Mouse (Mus musculus): ENCODE measurements at regions not wholly inside any gene's neighbourhood (a gene's known extent, or its start where the extent isn't known, plus 50 kb on each side); places are given as distances from the start of the nearest gene placed in this dataset.

GRCm38 (mm10) chr9:61645661-61646425 is 268.5 kb downstream of the Rplp1 start:
- no peak overlapping the region for H3K9ac ChIP-seq (replicated peaks; ENCODE audit: low read length)
- no peaks in the 10 kb centered on the region for H3K9me3 ChIP-seq (ENCODE audit: low read length)
- WGBS, result 34% methylated on average over 20 of the region's 20 CpGs
- peak; percentile 80; the same call in 1 of the 2 replicates for ATAC-seq (ENCODE audit: low FRiP score, low TSS enrichment)
- H3K4me3 ChIP-seq (ENCODE audit: low read length), result no peak overlapping the region
- no peaks in the 10 kb centered on the region for H3K36me3 ChIP-seq (ENCODE audit: insufficient read depth, low read length)
- 0 out of 2 replicates have a peak overlapping the region, but pooled peaks have one; percentile 23 for H3K4me2 ChIP-seq (replicated peaks; ENCODE audit: low read depth, low read length)
- 0 out of 2 replicates have a peak, but pooled peaks cover 10% of the 10 kb centered on the region for H3K27me3 ChIP-seq (ENCODE audit: insufficient read depth, low read length)
- H3K27ac ChIP-seq (ENCODE audit: low read length), result no peak overlapping the region
- 0 out of 2 replicates have a peak, but pooled peaks cover 8% of the 10 kb centered on the region for H3K4me1 ChIP-seq (ENCODE audit: insufficient read depth, low read length)

GRCm38 (mm10) chr9:61640739-61641138 is 268.6 kb downstream of the Tle3 start:
- no peak for ATAC-seq (ENCODE audit: low FRiP score, low TSS enrichment)
- no peaks in the 10 kb centered on the region for H3K27me3 ChIP-seq (ENCODE audit: insufficient read depth, low read length)
- WGBS, result 88% methylated on average over 3 of the region's 3 CpGs
- 0 out of 2 replicates have a peak, but pooled peaks cover 3% of the 10 kb centered on the region for H3K4me1 ChIP-seq (ENCODE audit: insufficient read depth, low read length)
- H3K9me3 ChIP-seq (ENCODE audit: low read length), result no peaks in the 10 kb centered on the region
- no peaks in the 10 kb centered on the region for H3K36me3 ChIP-seq (ENCODE audit: insufficient read depth, low read length)
- no peak overlapping the region for H3K4me3 ChIP-seq (ENCODE audit: low read length)
- no peak overlapping the region for H3K27ac ChIP-seq (ENCODE audit: low read length)
- H3K4me2 ChIP-seq (replicated peaks; ENCODE audit: low read depth, low read length), result no peak overlapping the region
- no peak overlapping the region for H3K9ac ChIP-seq (replicated peaks; ENCODE audit: low read length)

DNA sequence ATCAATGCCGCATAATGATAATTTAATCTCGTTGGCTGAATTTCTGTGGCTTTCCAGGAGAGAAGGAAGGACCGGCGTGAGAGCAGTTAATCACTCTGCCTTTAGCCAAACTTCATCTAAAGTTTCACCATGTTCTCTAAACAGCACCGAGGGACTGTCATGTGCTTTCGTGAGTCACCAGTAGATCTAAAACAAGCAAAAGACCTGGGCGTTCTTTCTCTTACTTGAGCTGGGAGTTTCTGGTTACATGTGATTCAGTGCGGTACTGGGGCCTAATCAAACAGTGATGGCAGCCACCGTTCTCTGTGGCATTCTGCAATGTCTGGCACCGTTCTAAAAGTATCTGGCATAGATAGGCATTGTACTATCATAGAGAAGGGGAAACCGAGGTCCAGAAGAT is 266.7 kb downstream of the Tle3 start:
- H3K27me3 ChIP-seq (ENCODE audit: insufficient read depth, low read length), result no peaks in the 10 kb centered on the region
- WGBS, result 64% methylated on average over 11 of the region's 11 CpGs
- H3K4me3 ChIP-seq (ENCODE audit: low read length), result no peak overlapping the region
- no peak overlapping the region for H3K9ac ChIP-seq (replicated peaks; ENCODE audit: low read length)
- H3K9me3 ChIP-seq (ENCODE audit: low read length), result no peaks in the 10 kb centered on the region; the same call in 1 of the 2 replicates
- no peaks in the 10 kb centered on the region for H3K36me3 ChIP-seq (ENCODE audit: insufficient read depth, low read length)
- no peaks in the 10 kb centered on the region for H3K4me1 ChIP-seq (ENCODE audit: insufficient read depth, low read length)
- no peak for ATAC-seq (ENCODE audit: low FRiP score, low TSS enrichment)
- no peak overlapping the region for H3K27ac ChIP-seq (ENCODE audit: low read length)
- no peak overlapping the region for H3K4me2 ChIP-seq (replicated peaks; ENCODE audit: low read depth, low read length)

DNA sequence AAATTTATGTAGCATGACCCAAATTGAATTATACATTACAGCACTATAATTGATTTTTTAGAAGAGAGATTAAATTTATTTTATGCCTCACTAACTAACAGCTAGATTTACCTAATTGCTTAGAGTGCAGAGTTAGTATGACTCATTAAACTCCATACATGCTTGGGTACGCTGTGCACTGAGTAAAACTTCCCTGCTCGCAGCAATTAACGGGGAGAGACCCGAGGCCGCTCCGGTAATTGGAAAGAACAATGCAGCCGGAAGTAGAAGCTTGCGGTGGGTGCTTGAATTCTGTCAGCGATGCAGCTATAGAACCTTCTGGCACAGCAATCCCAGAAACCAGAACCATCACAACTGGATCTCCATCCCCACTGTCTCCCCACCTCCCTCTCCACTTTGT is 261.8 kb downstream of the Tle3 start:
- no peaks in the 10 kb centered on the region for H3K36me3 ChIP-seq (ENCODE audit: insufficient read depth, low read length)
- ATAC-seq (ENCODE audit: low FRiP score, low TSS enrichment), result no peak

DNA sequence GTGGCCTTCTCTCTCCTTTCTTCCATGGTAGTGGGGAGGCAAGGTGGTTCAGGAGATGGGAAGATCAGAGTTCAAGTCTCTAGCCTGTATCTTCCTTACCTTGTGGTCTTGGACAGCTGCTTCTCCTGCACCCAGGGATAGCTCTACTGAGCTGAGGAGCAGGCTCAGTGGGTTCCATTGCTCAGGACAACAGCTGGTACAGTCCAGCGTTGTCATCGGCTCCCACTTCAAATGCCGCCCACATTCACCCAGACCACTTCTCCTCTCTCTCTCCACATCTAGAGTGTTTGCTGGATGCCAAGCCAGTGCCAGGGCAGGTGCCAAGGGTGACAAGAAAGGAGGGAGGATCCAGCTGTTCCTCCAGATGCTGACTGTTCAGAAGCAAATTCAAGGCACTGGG is 260.4 kb downstream of the Tle3 start:
- Histone ChIP-seq H3K36me3 (ENCODE audit: insufficient read depth, low read length) (no peaks in the 10 kb centered on the region), H3K27ac (ENCODE audit: low read length) (no peak overlapping the region), H3K4me3 (ENCODE audit: low read length) (no peak overlapping the region), H3K4me1 (ENCODE audit: insufficient read depth, low read length) (no peaks in the 10 kb centered on the region), H3K27me3 (ENCODE audit: insufficient read depth, low read length) (peaks cover 3% of the 10 kb centered on the region; the same call in 1 of the 2 replicates), H3K9ac (replicated peaks; ENCODE audit: low read length) (no peak overlapping the region), H3K9me3 (ENCODE audit: low read length) (no peaks in the 10 kb centered on the region; the same call in 1 of the 2 replicates), H3K4me2 (replicated peaks; ENCODE audit: low read depth, low read length) (no peak overlapping the region)
- ATAC-seq (ENCODE audit: low FRiP score, low TSS enrichment), result no peak
- WGBS, result 96% methylated on average over 3 of the region's 3 CpGs

More for the DNA sequence above, 261.8 kb downstream of the Tle3 start:
- Histone ChIP-seq H3K4me2 (replicated peaks; ENCODE audit: low read depth, low read length) (no peak overlapping the region), H3K27me3 (ENCODE audit: insufficient read depth, low read length) (no peaks in the 10 kb centered on the region), H3K4me3 (ENCODE audit: low read length) (no peak overlapping the region), H3K4me1 (ENCODE audit: insufficient read depth, low read length) (no peaks in the 10 kb centered on the region), H3K9me3 (ENCODE audit: low read length) (no peaks in the 10 kb centered on the region; the same call in 1 of the 2 replicates), H3K27ac (ENCODE audit: low read length) (no peak overlapping the region), H3K9ac (replicated peaks; ENCODE audit: low read length) (no peak overlapping the region)
- 49% methylated on average over 9 of the region's 9 CpGs for WGBS

DNA sequence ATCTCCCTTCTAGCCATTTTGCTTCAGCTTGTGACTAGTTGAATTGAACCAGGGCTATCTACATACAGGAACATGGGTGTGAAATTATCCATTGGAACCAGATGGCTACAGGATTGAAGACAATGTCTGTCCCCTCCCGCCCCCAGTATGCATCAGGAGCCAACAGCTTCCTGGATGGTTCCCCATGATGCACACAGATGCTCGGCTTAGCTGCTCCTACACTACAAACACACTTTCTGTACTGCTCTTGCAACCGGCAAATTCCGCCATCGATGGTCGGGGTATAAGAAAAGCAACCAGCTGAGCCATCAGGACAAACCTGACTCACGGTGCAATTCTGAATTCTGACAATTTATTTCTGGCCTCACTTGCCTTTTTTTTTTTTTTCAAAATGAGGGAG is 258.9 kb downstream of the Tle3 start:
- Histone ChIP-seq H3K9me3 (ENCODE audit: low read length) (no peaks in the 10 kb centered on the region; the same call in 1 of the 2 replicates), H3K27ac (ENCODE audit: low read length) (no peak overlapping the region), H3K9ac (replicated peaks; ENCODE audit: low read length) (no peak overlapping the region), H3K4me1 (ENCODE audit: insufficient read depth, low read length) (no peaks in the 10 kb centered on the region), H3K36me3 (ENCODE audit: insufficient read depth, low read length) (no peaks in the 10 kb centered on the region), H3K4me2 (replicated peaks; ENCODE audit: low read depth, low read length) (no peak overlapping the region), H3K27me3 (ENCODE audit: insufficient read depth, low read length) (peaks cover 3% of the 10 kb centered on the region; the same call in 1 of the 2 replicates), H3K4me3 (ENCODE audit: low read length) (no peak overlapping the region)
- no peak for ATAC-seq (ENCODE audit: low FRiP score, low TSS enrichment)
- WGBS, result 79% methylated on average over 7 of the region's 7 CpGs

DNA sequence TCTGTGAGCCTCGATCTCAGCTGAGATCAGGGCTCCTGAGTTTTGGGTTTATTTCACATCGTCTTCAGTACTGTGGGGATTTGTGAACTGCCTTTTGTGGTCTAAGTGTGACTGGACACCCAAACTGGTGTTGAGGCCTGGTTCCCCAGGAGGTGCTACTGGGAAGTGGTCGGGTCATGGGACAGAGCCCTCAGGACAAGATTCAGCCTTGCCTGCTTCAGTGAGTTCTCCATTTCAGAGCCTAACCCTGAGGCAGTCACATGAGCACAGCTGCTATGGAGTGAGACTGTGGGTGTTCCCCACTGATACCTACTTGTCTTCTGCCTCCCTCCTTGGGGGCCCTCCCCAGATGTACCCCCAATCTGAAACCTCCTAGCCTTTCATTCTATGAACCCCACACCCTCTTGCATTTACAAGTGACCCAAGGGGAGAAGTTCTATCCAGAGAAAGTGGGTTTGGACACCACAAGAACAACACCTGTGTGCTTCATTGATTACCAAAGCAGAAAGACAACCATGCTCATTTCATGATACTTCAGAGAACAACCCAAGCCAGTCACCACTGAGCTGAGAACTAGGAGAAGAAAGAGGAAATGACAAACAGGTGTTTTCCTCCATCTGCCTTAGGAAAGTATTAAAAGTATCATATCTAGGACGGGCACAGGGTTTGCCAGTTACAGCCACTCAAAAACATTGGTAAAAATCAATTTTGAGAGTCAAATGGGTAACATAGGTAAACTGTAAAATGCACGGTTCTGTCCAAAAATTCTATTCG is 255.8 kb downstream of the Tle3 start:
- Histone ChIP-seq H3K27me3 (ENCODE audit: insufficient read depth, low read length) (peaks cover 3% of the 10 kb centered on the region; the same call in 1 of the 2 replicates), H3K27ac (ENCODE audit: low read length) (no peak overlapping the region), H3K9me3 (ENCODE audit: low read length) (no peaks in the 10 kb centered on the region), H3K36me3 (ENCODE audit: insufficient read depth, low read length) (no peaks in the 10 kb centered on the region), H3K4me3 (ENCODE audit: low read length) (no peak overlapping the region), H3K4me1 (ENCODE audit: insufficient read depth, low read length) (no peaks in the 10 kb centered on the region), H3K9ac (replicated peaks; ENCODE audit: low read length) (no peak overlapping the region), H3K4me2 (replicated peaks; ENCODE audit: low read depth, low read length) (no peak overlapping the region)
- 70% methylated on average over 6 of the region's 6 CpGs for WGBS
- ATAC-seq (ENCODE audit: low FRiP score, low TSS enrichment), result no peak

GRCm38 (mm10) chr9:61622933-61623332 is 250.8 kb downstream of the Tle3 start:
- peaks cover 19% of the 10 kb centered on the region for H3K4me1 ChIP-seq (ENCODE audit: insufficient read depth, low read length)
- ATAC-seq (ENCODE audit: low FRiP score, low TSS enrichment), result no peak
- H3K9ac ChIP-seq (replicated peaks; ENCODE audit: low read length), result no peak overlapping the region
- H3K27ac ChIP-seq (ENCODE audit: low read length), result no peak overlapping the region
- H3K27me3 ChIP-seq (ENCODE audit: insufficient read depth, low read length), result peaks cover under 1% of the 10 kb centered on the region; the same call in 1 of the 2 replicates
- H3K4me3 ChIP-seq (ENCODE audit: low read length), result no peak overlapping the region
- H3K36me3 ChIP-seq (ENCODE audit: insufficient read depth, low read length), result no peaks in the 10 kb centered on the region
- H3K4me2 ChIP-seq (replicated peaks; ENCODE audit: low read depth, low read length), result no peak overlapping the region
- H3K9me3 ChIP-seq (ENCODE audit: low read length), result no peaks in the 10 kb centered on the region
- 49% methylated on average over 7 of the region's 7 CpGs for WGBS

DNA sequence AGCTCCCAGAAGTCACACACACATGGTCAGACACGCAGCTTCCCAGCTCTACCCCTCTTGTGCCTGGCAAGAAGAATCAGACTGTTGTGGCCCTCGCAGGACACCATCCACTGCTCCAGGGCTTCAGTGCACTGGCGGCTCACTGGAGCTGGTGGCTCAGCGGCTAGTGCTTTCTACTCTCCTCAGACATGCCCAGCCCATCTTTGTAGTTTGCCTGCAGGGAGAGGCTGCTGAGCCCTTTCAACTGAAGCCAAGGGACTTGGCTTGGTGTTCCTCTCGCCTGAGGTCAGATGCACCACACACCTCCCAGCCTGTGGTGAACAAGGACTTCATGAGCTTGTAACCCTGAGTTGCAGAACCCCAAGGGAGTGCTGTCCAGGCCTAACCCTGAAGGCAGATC is 249.8 kb downstream of the Tle3 start:
- H3K4me1 ChIP-seq (ENCODE audit: insufficient read depth, low read length), result peaks cover 19% of the 10 kb centered on the region
- WGBS, result 84% methylated on average over 5 of the region's 5 CpGs
- H3K27me3 ChIP-seq (ENCODE audit: insufficient read depth, low read length), result no peaks in the 10 kb centered on the region
- no peak overlapping the region for H3K27ac ChIP-seq (ENCODE audit: low read length)
- no peak for ATAC-seq (ENCODE audit: low FRiP score, low TSS enrichment)
- H3K4me3 ChIP-seq (ENCODE audit: low read length), result no peak overlapping the region
- H3K9me3 ChIP-seq (ENCODE audit: low read length), result no peaks in the 10 kb centered on the region
- H3K9ac ChIP-seq (replicated peaks; ENCODE audit: low read length), result no peak overlapping the region
- H3K4me2 ChIP-seq (replicated peaks; ENCODE audit: low read depth, low read length), result no peak overlapping the region
- H3K36me3 ChIP-seq (ENCODE audit: insufficient read depth, low read length), result no peaks in the 10 kb centered on the region

GRCm38 (mm10) chr9:61620786-61621185 is 248.6 kb downstream of the Tle3 start:
- H3K4me2 ChIP-seq (replicated peaks; ENCODE audit: low read depth, low read length), result no peak overlapping the region
- H3K4me3 ChIP-seq (ENCODE audit: low read length), result no peak overlapping the region
- H3K36me3 ChIP-seq (ENCODE audit: insufficient read depth, low read length), result no peaks in the 10 kb centered on the region
- no peaks in the 10 kb centered on the region for H3K27me3 ChIP-seq (ENCODE audit: insufficient read depth, low read length)
- H3K9ac ChIP-seq (replicated peaks; ENCODE audit: low read length), result no peak overlapping the region
- peaks cover 19% of the 10 kb centered on the region for H3K4me1 ChIP-seq (ENCODE audit: insufficient read depth, low read length)
- H3K9me3 ChIP-seq (ENCODE audit: low read length), result no peaks in the 10 kb centered on the region
- H3K27ac ChIP-seq (ENCODE audit: low read length), result no peak overlapping the region
- ATAC-seq (ENCODE audit: low FRiP score, low TSS enrichment), result no peak
- WGBS, result 65% methylated on average over 2 of the region's 2 CpGs
